Mouse (Mus musculus) C2C12 (cell line): ENCODE results near the gene 4930432K21Rik. TPM values are rescaled to one million over a fixed set of nuclear protein-coding genes. Genes with fewer than 3 reads are reported as not detected.
A peak's percentile ranks its signal among the peaks of the same experiment; 100 is the strongest.

Experiments
- H3K27me3 ChIP-seq: one replicate; pipeline ENCODE4 v1.6.1; 2011; ENCODE audit not compliant: control insufficient read depth, insufficient read depth, insufficient read length
- H3K36me3 ChIP-seq: one replicate; pipeline ENCODE4 v1.6.1; 2011; ENCODE audit not compliant: control insufficient read depth, insufficient read depth
- H3K4me3 ChIP-seq: one replicate; pipeline ENCODE4 v1.5.1; 2011; ENCODE audit warnings: mild to moderate bottlenecking, control low read depth; ENCODE audit not compliant: poor library complexity, insufficient read depth, severe bottlenecking
- H3K79me2 ChIP-seq: one replicate; pipeline ENCODE4 v1.6.1; 2011; ENCODE audit not compliant: control insufficient read depth, insufficient read depth
- H3K79me3 ChIP-seq: one replicate; pipeline ENCODE4 v1.6.1; 2011; ENCODE audit warnings: low read depth, control low read depth
- H3ac ChIP-seq: one replicate; pipeline ENCODE3; 2011; ENCODE audit warnings: low read depth; ENCODE audit not compliant: control insufficient read depth, insufficient read length
- CEBPB ChIP-seq: IDR thresholded peaks from one replicate; pipeline ENCODE4 v1.6.1; 2011; ENCODE audit warnings: low read depth, mild to moderate bottlenecking, control low read depth, moderate library complexity
- CTCF ChIP-seq: IDR thresholded peaks from one replicate; pipeline ENCODE4 v1.5.1; 2011; ENCODE audit not compliant: control insufficient read depth, insufficient read depth, insufficient read length
- FOSL1 ChIP-seq: IDR thresholded peaks from one replicate; pipeline ENCODE4 v1.8.0; 2011; ENCODE audit warnings: mild to moderate bottlenecking, low read length; ENCODE audit not compliant: poor library complexity, insufficient read depth, severe bottlenecking
- MAX ChIP-seq: IDR thresholded peaks from one replicate; pipeline ENCODE4 v1.6.1; 2011; ENCODE audit warnings: mild to moderate bottlenecking, control low read depth
- MYOD1 ChIP-seq: IDR thresholded peaks from one replicate; pipeline ENCODE4 v1.6.1; 2011; ENCODE audit warnings: low read depth; ENCODE audit not compliant: control insufficient read depth, insufficient read length
- MYOG ChIP-seq: IDR thresholded peaks from one replicate; pipeline ENCODE4 v1.6.1; 2011; ENCODE audit not compliant: control insufficient read depth, insufficient read length; ENCODE audit errors: extremely low read depth
- USF1 ChIP-seq: IDR thresholded peaks from one replicate; pipeline ENCODE4 v1.6.1; 2011; ENCODE audit warnings: low read depth, mild to moderate bottlenecking, control low read depth, moderate library complexity
- polyA plus RNA-seq: library from polyadenylated mRNA; unstranded; fragments of >200 nt; fragmentation: generic; extraction: Trizol; gene quantifications from one replicate; pipeline ENCODE4 v1.2.1, GENCODE M21; 2012; ENCODE audit warnings: missing spikeins

4930432K21Rik gene
- polyA plus RNA-seq, 1 experiment = 0.61 TPM

DNA sequence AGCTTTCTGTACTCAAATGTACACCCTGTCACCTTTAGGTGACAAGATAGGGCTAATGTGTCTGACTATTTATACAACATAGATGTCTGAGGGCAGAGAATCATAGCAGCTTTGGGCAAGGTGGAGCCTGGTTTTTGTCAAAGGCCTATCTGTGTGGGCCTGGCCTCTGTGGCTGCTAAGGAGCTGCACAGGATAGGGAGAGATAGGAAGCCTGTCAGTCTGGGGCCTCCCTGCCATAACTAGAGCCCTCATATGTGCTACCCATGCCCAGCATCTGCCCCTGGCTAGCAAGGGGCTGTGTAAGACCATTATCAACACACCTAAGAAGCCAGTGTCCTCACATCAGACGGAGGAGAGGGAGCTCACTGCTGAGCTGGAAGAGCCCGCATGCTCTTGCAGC lies 19.9 kb downstream of the 4930432K21Rik start:
- Histone ChIP-seq H3ac (no peak overlapping the region), H3K79me3 (no peaks in the 10 kb centered on the region), H3K4me3 (no peak overlapping the region), H3K27me3 (no peaks in the 10 kb centered on the region), H3K79me2 (no peaks in the 10 kb centered on the region), H3K36me3 (peaks cover 3% of the 10 kb centered on the region)
- no peak for TF ChIP-seq FOSL1
- TF ChIP-seq USF1 = no peak
- no peak for TF ChIP-seq MYOD1
- no peak for TF ChIP-seq CEBPB
- no peak for TF ChIP-seq CTCF
- no peak for TF ChIP-seq MAX
- TF ChIP-seq MYOG = no peak

DNA sequence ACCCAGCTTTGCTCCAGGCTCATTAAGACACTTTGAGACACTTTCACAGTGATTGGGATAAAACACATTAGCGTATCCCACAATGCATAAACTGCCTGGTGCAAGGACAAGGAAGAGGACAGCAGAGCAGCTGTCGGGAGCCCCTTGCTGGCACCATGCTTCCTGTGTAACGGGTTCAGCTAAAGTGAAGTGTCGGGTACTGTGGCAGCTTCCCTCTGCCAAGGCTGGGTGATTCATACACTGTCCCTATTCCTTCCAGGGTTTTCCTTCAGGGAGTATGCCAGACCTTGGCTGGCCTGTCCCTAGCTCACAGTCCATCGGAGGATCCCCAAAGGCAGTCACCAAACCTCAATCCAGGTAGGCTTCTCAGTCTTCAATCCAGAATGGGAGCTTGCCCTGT lies 22.3 kb downstream of the 4930432K21Rik start:
- no peak overlapping the region for H3K4me3 ChIP-seq
- TF ChIP-seq MYOG = no peak
- TF ChIP-seq CEBPB = no peak
- peaks cover 4% of the 10 kb centered on the region for H3K36me3 ChIP-seq
- H3ac ChIP-seq = no peak overlapping the region
- no peaks in the 10 kb centered on the region for H3K27me3 ChIP-seq
- H3K79me2 ChIP-seq = no peaks in the 10 kb centered on the region
- no peaks in the 10 kb centered on the region for H3K79me3 ChIP-seq

DNA sequence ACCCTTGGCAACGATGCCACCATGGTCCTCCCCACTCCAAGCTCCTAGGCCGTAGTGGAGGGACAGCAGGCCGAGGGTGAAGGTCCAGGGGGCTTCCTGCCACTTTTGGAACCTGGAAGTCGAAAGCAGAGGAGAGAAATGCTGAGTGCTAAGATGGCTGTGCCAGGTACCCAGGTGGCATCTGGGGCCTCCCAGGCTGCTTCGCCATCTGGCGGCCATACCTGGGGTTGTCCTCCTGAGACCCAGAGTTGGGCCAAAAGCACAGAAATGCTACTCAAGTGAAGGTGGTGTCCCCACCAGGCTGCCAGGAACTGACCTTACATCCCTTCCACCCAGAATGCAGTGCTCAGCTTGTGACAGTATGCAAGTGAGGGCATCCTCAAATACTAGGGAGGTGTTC lies 26.0 kb downstream of the 4930432K21Rik start:
- Histone ChIP-seq H3K36me3 (peaks cover 4% of the 10 kb centered on the region), H3K79me2 (no peaks in the 10 kb centered on the region), H3ac (no peak overlapping the region), H3K4me3 (no peak overlapping the region), H3K27me3 (no peaks in the 10 kb centered on the region), H3K79me3 (no peaks in the 10 kb centered on the region)
- no peak for TF ChIP-seq CEBPB
- TF ChIP-seq CTCF = peak; percentile 39
- TF ChIP-seq MAX = no peak
- TF ChIP-seq MYOD1 = no peak

DNA sequence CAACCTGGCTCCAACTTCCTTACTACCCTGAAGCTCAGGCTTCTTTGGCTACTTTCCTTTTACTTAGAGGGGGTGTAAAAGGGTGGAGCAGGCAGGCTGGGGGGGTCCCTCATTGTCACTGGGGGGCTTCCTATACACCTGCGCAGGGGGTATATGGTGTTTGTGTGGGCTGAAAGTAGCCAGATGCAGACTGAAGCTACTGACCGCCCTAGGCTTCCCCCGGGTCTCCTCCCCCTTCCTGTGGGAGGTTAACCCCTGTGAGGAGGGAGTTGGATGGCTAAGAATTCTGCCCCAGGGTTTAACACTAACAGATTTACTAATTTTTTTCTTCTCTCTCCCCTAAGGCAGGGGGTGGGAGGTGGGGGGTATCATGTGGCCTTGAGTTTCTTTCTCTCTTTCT lies 28.7 kb downstream of the 4930432K21Rik start:
- no peak overlapping the region for H3ac ChIP-seq
- H3K27me3 ChIP-seq = no peaks in the 10 kb centered on the region
- no peaks in the 10 kb centered on the region for H3K79me2 ChIP-seq
- no peaks in the 10 kb centered on the region for H3K79me3 ChIP-seq
- H3K4me3 ChIP-seq = no peak overlapping the region
- peaks cover 4% of the 10 kb centered on the region for H3K36me3 ChIP-seq
- TF ChIP-seq FOSL1 (no peak), MAX (no peak), MYOD1 (no peak), CTCF (no peak), CEBPB (no peak), USF1 (no peak), MYOG (no peak)

DNA sequence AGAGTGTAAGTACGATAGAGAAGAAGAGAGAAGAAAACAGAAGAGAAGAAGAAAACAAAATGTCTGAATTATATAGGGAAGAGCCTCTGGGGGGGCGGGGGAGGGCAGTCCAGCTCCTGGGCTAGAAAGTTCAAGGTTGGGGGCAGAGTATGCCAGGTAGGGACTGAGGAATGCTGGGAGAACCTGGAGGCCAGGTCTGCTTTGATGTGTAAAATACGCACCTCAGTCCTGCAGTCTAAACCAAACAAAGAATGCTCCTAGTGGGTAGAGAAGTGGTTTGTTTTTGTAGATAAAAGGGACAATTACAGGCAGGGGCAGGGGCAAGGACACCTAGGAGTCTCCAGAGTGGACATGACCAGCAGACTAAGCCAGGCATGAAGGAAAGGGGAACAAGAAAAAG lies 29.6 kb downstream of the 4930432K21Rik start:
- H3K36me3 ChIP-seq = peaks cover 4% of the 10 kb centered on the region
- TF ChIP-seq USF1 = no peak
- no peak for TF ChIP-seq CEBPB
- TF ChIP-seq CTCF = no peak
- no peak for TF ChIP-seq FOSL1
- TF ChIP-seq MYOD1 = no peak

DNA sequence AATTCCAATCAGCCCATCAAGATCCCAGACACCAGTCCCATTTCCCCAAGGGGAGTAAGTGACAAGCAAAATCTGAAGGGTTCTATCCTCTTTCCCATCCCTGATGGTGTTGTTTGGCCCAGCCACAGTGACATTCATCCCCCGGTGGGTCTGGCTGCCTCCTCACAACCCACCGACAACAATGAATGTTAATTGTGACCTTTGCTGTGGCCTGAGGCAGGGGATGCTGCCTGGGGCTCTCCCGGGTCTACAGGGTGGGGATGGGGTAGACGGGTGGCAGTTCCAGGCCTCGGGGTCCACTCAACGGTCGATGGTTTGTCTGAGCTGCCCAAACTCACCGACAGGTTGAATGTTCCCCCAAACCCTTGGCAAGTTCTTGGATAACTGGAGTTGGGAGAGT lies 30.8 kb downstream of the 4930432K21Rik start:
- Histone ChIP-seq H3K27me3 (no peaks in the 10 kb centered on the region), H3ac (no peak overlapping the region), H3K79me3 (no peaks in the 10 kb centered on the region), H3K79me2 (peaks cover 13% of the 10 kb centered on the region), H3K36me3 (no peaks in the 10 kb centered on the region), H3K4me3 (no peak overlapping the region)
- TF ChIP-seq MYOD1 (no peak), CEBPB (no peak), MYOG (no peak), CTCF (no peak), USF1 (no peak), MAX (no peak), FOSL1 (no peak)

More for the DNA sequence above, 29.6 kb downstream of the 4930432K21Rik start:
- Histone ChIP-seq H3K79me3 (no peaks in the 10 kb centered on the region), H3K79me2 (peaks cover 2% of the 10 kb centered on the region), H3ac (no peak overlapping the region), H3K27me3 (no peaks in the 10 kb centered on the region), H3K4me3 (no peak overlapping the region)

DNA sequence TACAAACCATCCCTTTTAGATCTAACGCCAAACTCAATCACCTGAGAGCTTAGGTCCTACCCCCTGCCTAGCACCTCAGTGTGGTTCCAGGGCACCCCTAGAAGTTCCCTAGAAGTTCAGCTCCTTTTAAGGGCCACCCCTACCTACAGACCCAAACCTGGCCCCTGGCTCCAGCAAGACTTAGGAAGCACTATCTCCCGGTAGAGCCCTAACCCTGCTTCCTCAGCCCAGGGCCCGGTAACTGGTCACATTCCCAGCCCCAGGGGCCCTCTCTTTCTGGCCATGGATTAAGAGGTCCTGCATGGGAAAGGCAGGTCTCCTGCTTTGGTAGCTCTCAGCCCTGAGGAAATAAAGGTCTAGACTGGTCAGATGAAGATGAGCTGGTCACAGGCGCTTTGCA lies 32.1 kb downstream of the 4930432K21Rik start:
- no peaks in the 10 kb centered on the region for H3K27me3 ChIP-seq
- H3K4me3 ChIP-seq = no peak overlapping the region
- H3ac ChIP-seq = no peak overlapping the region
- peaks cover 13% of the 10 kb centered on the region for H3K79me2 ChIP-seq
- H3K79me3 ChIP-seq = no peaks in the 10 kb centered on the region
- H3K36me3 ChIP-seq = no peaks in the 10 kb centered on the region
- no peak for TF ChIP-seq MAX
- no peak for TF ChIP-seq USF1
- TF ChIP-seq MYOD1 = no peak
- no peak for TF ChIP-seq MYOG
